Mouse (Mus musculus): ENCODE measurements around the gene Cx3cl1. TPM values are rescaled to one million over a fixed set of nuclear protein-coding genes. Genes with fewer than 3 reads are reported as not detected.

Cx3cl1 gene
- polyA plus RNA-seq, 1 experiment, result 53.2 TPM

DNA sequence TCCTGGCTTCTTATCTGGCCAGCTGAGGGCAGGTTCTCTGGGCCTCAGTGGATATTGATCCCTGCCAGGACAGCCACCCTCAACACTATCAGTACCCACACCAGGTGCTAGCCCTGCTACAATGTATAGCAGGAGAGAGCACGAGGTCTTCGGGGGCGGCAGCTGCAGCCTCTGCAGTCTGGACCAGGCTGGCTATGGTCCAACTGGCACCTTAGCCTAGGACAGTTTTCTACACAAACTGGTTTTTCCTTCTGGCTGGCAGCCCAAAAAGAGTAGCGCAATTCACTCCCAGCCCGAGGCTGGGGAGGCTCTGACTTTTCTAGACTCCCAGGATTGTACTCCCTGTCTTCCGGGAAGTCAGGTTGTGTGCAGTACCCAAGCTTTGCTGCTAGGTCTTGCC is 864 bp upstream of the Cx3cl1 start:
- WGBS, result 10% methylated on average over 6 of the region's 6 CpGs
- no peak for DNase-seq (ENCODE audit: low read depth, low spot score)

- 77% methylated on average over 6 of the region's 6 CpGs for WGBS
These were observed 1.2 kb downstream of the Cx3cl1 start for GRCm38 (mm10) chr8:94773048-94773447.

GRCm38 (mm10) chr8:94773700-94774171 is 1.9 kb downstream of the Cx3cl1 start:
- DNase-seq (ENCODE audit: low read depth, low spot score), result no peak
- WGBS, result 83% methylated on average over 12 of the region's 12 CpGs

More at GRCm38 (mm10) chr8:94773048-94773447, 1.2 kb downstream of the Cx3cl1 start:
- no peak for DNase-seq (ENCODE audit: low read depth, low spot score)

GRCm38 (mm10) chr8:94774601-94775000 is 2.8 kb downstream of the Cx3cl1 start:
- DNase-seq (ENCODE audit: low read depth, low spot score), result no peak
- WGBS, result 76% methylated on average over 1 of the region's 1 CpGs

DNA sequence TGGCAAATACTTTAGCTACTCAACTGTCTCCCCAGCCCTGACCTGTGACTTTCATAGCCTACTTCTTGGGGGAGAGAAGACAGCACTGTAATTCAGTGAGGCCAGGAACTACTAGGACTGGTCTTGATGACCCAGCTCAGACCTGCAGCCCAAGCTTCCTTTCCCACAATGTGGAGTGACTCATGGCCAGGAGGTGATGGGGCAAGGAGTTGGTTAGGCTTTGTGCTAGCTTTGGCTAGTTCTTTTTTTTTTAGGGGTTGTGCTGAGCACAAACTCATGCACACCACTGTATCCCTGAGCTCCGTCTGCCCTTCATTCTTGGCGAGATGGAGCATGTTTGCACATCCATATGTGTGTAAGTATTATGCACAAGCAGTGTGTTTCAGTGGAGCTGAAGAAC is 4.5 kb downstream of the Cx3cl1 start:
- WGBS, result 87% methylated on average over 2 of the region's 2 CpGs

GRCm38 (mm10) chr8:94778036-94778435 is 6.2 kb downstream of the Cx3cl1 start:
- no peak for DNase-seq (ENCODE audit: low read depth, low spot score)
- WGBS, result 75% methylated on average over 10 of the region's 10 CpGs

More for the DNA sequence above, 4.5 kb downstream of the Cx3cl1 start:
- DNase-seq (ENCODE audit: low read depth, low spot score), result no peak

- no peak for DNase-seq (ENCODE audit: low read depth, low spot score)
- 6% methylated on average over 5 of the region's 5 CpGs for WGBS
These were observed 6.7 kb downstream of the Cx3cl1 start for GRCm38 (mm10) chr8:94778473-94778872.

- no peak for DNase-seq (ENCODE audit: low read depth, low spot score)
- WGBS, result 43% methylated on average over 10 of the region's 10 CpGs
These were observed 7.2 kb downstream of the Cx3cl1 start for GRCm38 (mm10) chr8:94778895-94779533.

DNA sequence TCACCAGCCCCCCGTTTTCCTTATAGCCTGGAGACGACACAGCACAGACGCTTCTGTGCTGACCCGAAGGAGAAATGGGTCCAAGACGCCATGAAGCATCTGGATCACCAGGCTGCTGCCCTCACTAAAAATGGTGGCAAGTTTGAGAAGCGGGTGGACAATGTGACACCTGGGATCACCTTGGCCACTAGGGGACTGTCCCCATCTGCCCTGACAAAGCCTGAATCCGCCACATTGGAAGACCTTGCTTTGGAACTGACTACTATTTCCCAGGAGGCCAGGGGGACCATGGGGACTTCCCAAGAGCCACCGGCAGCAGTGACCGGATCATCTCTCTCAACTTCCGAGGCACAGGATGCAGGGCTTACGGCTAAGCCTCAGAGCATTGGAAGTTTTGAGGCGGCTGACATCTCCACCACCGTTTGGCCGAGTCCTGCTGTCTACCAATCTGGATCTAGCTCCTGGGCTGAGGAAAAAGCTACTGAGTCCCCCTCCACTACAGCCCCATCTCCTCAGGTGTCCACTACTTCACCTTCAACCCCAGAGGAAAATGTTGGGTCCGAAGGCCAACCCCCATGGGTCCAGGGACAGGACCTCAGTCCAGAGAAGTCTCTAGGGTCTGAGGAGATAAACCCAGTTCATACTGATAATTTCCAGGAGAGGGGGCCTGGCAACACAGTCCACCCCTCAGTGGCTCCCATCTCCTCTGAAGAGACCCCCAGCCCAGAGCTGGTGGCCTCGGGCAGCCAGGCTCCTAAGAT is 7.9 kb downstream of the Cx3cl1 start:
- 93% methylated on average over 16 of the region's 16 CpGs for WGBS
- no peak for DNase-seq (ENCODE audit: low read depth, low spot score)

GRCm38 (mm10) chr8:94780491-94781154 is 8.8 kb downstream of the Cx3cl1 start:
- no peak for DNase-seq (ENCODE audit: low read depth, low spot score)
- WGBS, result 90% methylated on average over 21 of the region's 21 CpGs

GRCm38 (mm10) chr8:94781155-94781837 is 9.5 kb downstream of the Cx3cl1 start:
- no peak for DNase-seq (ENCODE audit: low read depth, low spot score)

GRCm38 (mm10) chr8:94781838-94782235 is 10.0 kb downstream of the Cx3cl1 start:
- no peak for DNase-seq (ENCODE audit: low read depth, low spot score)
- WGBS, result 16% methylated on average over 11 of the region's 11 CpGs

More at GRCm38 (mm10) chr8:94781155-94781837, 9.5 kb downstream of the Cx3cl1 start:
- WGBS, result 34% methylated on average over 7 of the region's 7 CpGs

DNA sequence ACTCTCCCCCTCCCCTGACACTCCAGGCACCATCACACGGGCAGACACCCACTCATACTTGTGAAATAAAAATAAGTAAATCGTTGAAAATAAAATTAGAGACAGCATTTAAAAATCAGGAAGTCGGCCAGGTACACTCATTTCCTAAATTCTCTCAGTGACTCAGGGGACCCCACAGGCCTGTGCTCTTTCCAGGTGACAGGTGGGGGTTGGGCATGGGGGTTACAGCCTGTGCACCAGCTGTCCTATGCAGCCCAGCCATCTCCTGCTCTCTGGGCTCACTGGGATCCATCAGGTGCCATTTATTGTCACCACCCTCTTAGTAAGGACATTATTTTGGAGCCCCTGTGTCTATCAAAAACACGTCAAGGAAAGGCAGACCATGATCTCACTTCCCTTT is 12.1 kb downstream of the Cx3cl1 start:
- 69% methylated on average over 4 of the region's 4 CpGs for WGBS
- no peak for DNase-seq (ENCODE audit: low read depth, low spot score)

- WGBS, result 25% methylated on average over 12 of the region's 12 CpGs
These were observed 13.6 kb downstream of the Cx3cl1 start for GRCm38 (mm10) chr8:94785247-94785985.

DNA sequence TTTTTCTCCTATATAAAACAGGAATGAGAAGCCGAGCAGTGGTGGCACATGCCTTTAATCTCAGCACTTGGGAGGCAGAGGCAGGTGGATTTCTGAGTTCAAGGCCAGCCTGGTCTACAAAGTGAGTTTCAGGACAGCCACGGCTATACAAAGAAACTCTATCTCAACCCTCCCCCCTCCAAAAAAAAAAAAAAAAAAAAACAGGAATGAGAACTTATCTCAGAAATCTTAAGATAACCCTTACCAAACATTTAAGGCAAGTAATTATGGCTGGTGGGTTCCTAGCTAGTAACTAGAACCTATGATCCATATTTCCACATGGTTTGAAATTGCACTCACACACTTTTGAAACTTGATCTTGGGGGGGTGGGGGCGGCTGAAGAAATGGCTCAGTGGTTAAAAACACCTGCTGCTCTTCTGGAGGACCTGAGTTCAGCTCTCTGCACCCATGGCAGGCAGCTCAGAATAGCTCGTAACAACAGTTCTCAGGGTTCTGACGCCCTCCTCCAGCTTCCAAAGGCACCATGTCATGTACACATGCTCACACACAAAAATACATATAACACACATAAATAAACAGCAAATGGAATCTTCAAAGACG is 14.3 kb downstream of the Cx3cl1 start:
- 63% methylated on average over 6 of the region's 6 CpGs for WGBS
- DNase-seq (ENCODE audit: low read depth, low spot score), result no peak

More at GRCm38 (mm10) chr8:94785247-94785985, 13.6 kb downstream of the Cx3cl1 start:
- no peak for DNase-seq (ENCODE audit: low read depth, low spot score)

GRCm38 (mm10) chr8:94787524-94788501 is 16.0 kb downstream of the Cx3cl1 start:
- DNase-seq (ENCODE audit: low read depth, low spot score), result no peak
- WGBS, result 18% methylated on average over 15 of the region's 15 CpGs

GRCm38 (mm10) chr8:94789256-94789955 is 17.6 kb downstream of the Cx3cl1 start:
- no peak for DNase-seq (ENCODE audit: low read depth, low spot score)
- 77% methylated on average over 10 of the region's 10 CpGs for WGBS
